ENCODE assay signal across 8 mouse cellular contexts in genomic region chr3:94974528-94975422, GRCm38 (mm10). TPM values are rescaled to one million over a fixed set of nuclear protein-coding genes. Genes with fewer than 3 reads are reported as not detected.
DNase-seq lines count a peak whose midpoint lies in the region; ATAC-seq and TF ChIP-seq lines count a peak whose summit lies in the region.

Gene Pi4kb (plus strand): TSS chr3:94974731.

- H3K27me3 ChIP-seq in megakaryocyte, embryonic 14.5 days (replicated peaks), result no peaks in the 10 kb centered on the region

- no peaks in the 10 kb centered on the region for H3K4me1 ChIP-seq in cortical plate, adult 2 months (ENCODE audit: control insufficient read depth, insufficient read depth, low read length)
- peaks cover 40% of the 10 kb centered on the region for H3K4me1 ChIP-seq in megakaryocyte, embryonic 14.5 days

- no peaks in the 10 kb centered on the region for H3K9me3 ChIP-seq in megakaryocyte, embryonic 14.5 days

- H3K36me3 ChIP-seq in megakaryocyte, embryonic 14.5 days (replicated peaks; ENCODE audit: low read length), result peaks cover 25% of the 10 kb centered on the region

- peak; percentile 69 for TF ChIP-seq POLR2A in cortical plate, adult 2 months (IDR thresholded peaks at IDR 0.05; ENCODE audit: extremely low read depth, insufficient read depth, low read length)

- peak within 1 kb of the TSS; percentile 64 for H3K4me3 ChIP-seq in cortical plate, adult 2 months (ENCODE audit: insufficient read depth, low read length)
- H3K4me3 ChIP-seq in megakaryocyte, embryonic 14.5 days (replicated peaks), result peak within 1 kb of the TSS; percentile 92

- TF ChIP-seq CTCF in cortical plate, adult 2 months (IDR thresholded peaks at IDR 0.05; ENCODE audit: extremely low read depth, insufficient read depth, low read length), result no peak

- H3K27ac ChIP-seq in cortical plate, adult 2 months (ENCODE audit: insufficient read depth, low read length), result peak within 1 kb of the TSS; percentile 90

- DNase-seq in gastrocnemius, adult 8-10 months (ENCODE audit: low spot score in 2 of 2), result peak; percentile 76 to 79
- DNase-seq in hindlimb bud, embryonic 11.5 days (ENCODE audit: extremely low spot score, low read depth, low spot score), result peak; percentile 89
- DNase-seq in left cerebral cortex, adult 8-10 months (ENCODE audit: low spot score in 2 of 2), result peak; percentile 70 to 81
- peak; percentile 85 to 87 for DNase-seq in right cerebral cortex, postnatal 10 days (ENCODE audit: low spot score in 2 of 2)
- peak; percentile 78 for DNase-seq in urinary bladder, postnatal 25 days (ENCODE audit: low spot score)

- peak; percentile 80 for ATAC-seq in activated CD4-positive, CD25-positive, alpha-beta regulatory T cell, adult 4 months

RNA-seq across cellular contexts. Expression of gene Pi4kb, which starts in this region (rescaled TPM):
- 10 to 100 TPM in 1 of 2 experiments, 1 to 10 TPM in 1; 9.5 to 10.9 TPM for polyA plus RNA-seq in activated CD4-positive, CD25-positive, alpha-beta regulatory T cell, adult 4 months (2017; shearing (Covaris generic))
- polyA plus RNA-seq in cortical plate, adult 2 months (2012; rRNA removed), result 56.6 and 61.4 TPM in 2 replicates
- total RNA-seq in gastrocnemius, adult 8-10 months (2022), result 10 to 100 TPM; 16.7 to 22.2 (median 20.2) TPM
- total RNA-seq in left cerebral cortex, adult 8-10 months (2022), result 10 to 100 TPM; 54.8 to 65.9 (median 59.6) TPM
- polyA plus RNA-seq in megakaryocyte, embryonic 14.5 days (2012; ENCODE audit: insufficient read depth, low replicate concordance), result 1.4 and 2.1 TPM in 2 replicates

Comparison
In these comparisons a context has a peak if more than half of its experiments do, and no peak if none do; other contexts are left out.
1. Peak in every context shown above with its lines: DNase-seq, ATAC-seq, H3K4me3 ChIP-seq and H3K27ac ChIP-seq.